ENCODE assay signal across 8 mouse cellular contexts in the genomic region with DNA sequence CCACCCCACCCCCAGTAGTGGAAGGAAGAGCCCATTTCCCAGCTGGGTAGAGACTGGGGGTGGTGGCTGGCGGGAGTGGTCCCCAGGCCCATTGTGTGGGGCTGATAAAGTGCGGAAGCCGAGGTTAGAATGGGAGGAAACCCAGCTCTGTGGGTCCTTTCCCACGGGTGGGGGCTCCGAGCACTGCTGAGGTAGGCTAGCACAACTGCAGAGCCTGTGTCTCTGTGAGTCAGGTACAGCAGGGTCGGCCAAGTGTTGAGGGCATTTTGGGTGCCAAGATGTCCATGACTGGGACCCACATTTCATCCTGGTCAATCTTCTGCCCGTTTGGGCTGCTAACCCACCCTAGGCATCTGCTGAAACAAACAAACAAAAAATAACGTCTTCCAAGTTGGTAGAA.
A peak's percentile ranks its signal among the peaks of the same experiment; 100 is the strongest.
DNase-seq lines count a peak whose midpoint lies in the region; TF ChIP-seq lines count a peak whose summit lies in the region.

No protein-coding gene starts in this region.

- no peaks in the 10 kb centered on the region for H3K4me1 ChIP-seq in ES-Bruce4 (ENCODE audit: control insufficient read depth, insufficient read depth, low read length)

- peak overlapping the region; percentile 84 for H3K27ac ChIP-seq in gastrocnemius, adult 2 months
- no peak overlapping the region for H3K27ac ChIP-seq in ES-Bruce4 (ENCODE audit: insufficient read depth, low read length)

- DNase-seq in gastrocnemius, adult 2 months: peak; percentile 58
- no peak for DNase-seq in gastrocnemius, postnatal 14 days
- DNase-seq in heart, adult 9 months (ENCODE audit: low spot score in 2 of 2): peak; percentile 70 to 80
- peak; percentile 44 to 79 for DNase-seq in kidney, postnatal 25 days
- DNase-seq in layer of hippocampus, adult 9-10 months (ENCODE audit: low spot score): no peak
- DNase-seq in layer of hippocampus, adult 18-20 months (ENCODE audit: low spot score in 2 of 2): no peak
- DNase-seq in cerebellum, adult 11 months: no peak

- no peaks in the 10 kb centered on the region for H3K27me3 ChIP-seq in ES-Bruce4 (ENCODE audit: control insufficient read depth, insufficient read depth, low read length, poor library complexity, severe bottlenecking)

- H3K9me3 ChIP-seq in ES-Bruce4 (replicated peaks; ENCODE audit: control insufficient read depth, insufficient read depth, low read length, poor library complexity, severe bottlenecking): no peaks in the 10 kb centered on the region

- no peak overlapping the region for H3K4me3 ChIP-seq in gastrocnemius, adult 2 months
- peak overlapping the region; percentile 15; the same call in 1 of the 2 replicates for H3K4me3 ChIP-seq in ES-Bruce4 (ENCODE audit: low read depth, low read length)

- intact Hi-C loops in gastrocnemius, adult 2 months (cut with DNase I): loop anchor here (5.0 kb wide), 1 partner anchor 37 kb away; no protein-coding TSS in a partner anchor
- intact Hi-C loops in gastrocnemius, postnatal 14 days (cut with DNase I; ENCODE audit: low total_unique reads): loop anchor here (2.0 kb wide), 1 partner anchor 135 kb away; no protein-coding TSS in a partner anchor

- no peaks in the 10 kb centered on the region for H3K36me3 ChIP-seq in ES-Bruce4 (ENCODE audit: control insufficient read depth, insufficient read depth, low read length, poor library complexity, severe bottlenecking)

- H3K9ac ChIP-seq in ES-Bruce4 (ENCODE audit: low read depth, poor library complexity, severe bottlenecking): no peak overlapping the region

- no peak for TF ChIP-seq EP300 in ES-Bruce4 (IDR thresholded peaks at IDR 0.05; ENCODE audit: insufficient read depth, low read depth, low read length)

- no peak for TF ChIP-seq POLR2A in ES-Bruce4 (IDR thresholded peaks at IDR 0.05; ENCODE audit: insufficient read depth, low read length)

- TF ChIP-seq CTCF in gastrocnemius, adult 2 months (IDR thresholded peaks at IDR 0.05): no peak
- TF ChIP-seq CTCF in ES-Bruce4 (IDR thresholded peaks at IDR 0.05; ENCODE audit: low read depth, low read length): no peak

Comparison
In these comparisons a context has a peak if more than half of its experiments do, and no peak if none do; other contexts are left out.
1. DNase-seq: peak in gastrocnemius, adult 2 months (single experiment), heart, adult 9 months (2 of 2) and kidney, postnatal 25 days (2 of 2); none in gastrocnemius, postnatal 14 days (single experiment), layer of hippocampus, adult 9-10 months (single experiment), layer of hippocampus, adult 18-20 months (0 of 2) and cerebellum, adult 11 months (single experiment).